Mouse (Mus musculus): ENCODE measurements around the gene Myl4. TPM values are rescaled to one million over a fixed set of nuclear protein-coding genes. Genes with fewer than 3 reads are reported as not detected.
A peak's percentile ranks its signal among the peaks of the same experiment; 100 is the strongest.

Myl4 gene
- polyA plus RNA-seq, 1 experiment = 3.4 TPM

GRCm38 (mm10) chr11:104572091-104572490, 21.6 kb downstream of the Myl4 start:
- no peak for TF ChIP-seq POLR2A (IDR thresholded peaks at IDR 0.05; ENCODE audit: borderline replicate concordance, extremely low read depth, insufficient read depth, insufficient read length, poor library complexity, severe bottlenecking)
- TF ChIP-seq CTCF (IDR thresholded peaks at IDR 0.05; ENCODE audit: borderline replicate concordance, extremely low read depth, insufficient read depth, insufficient read length) = no peak
- DNase-seq (ENCODE audit: low read depth) = no peak

- no peak for TF ChIP-seq POLR2A (IDR thresholded peaks at IDR 0.05; ENCODE audit: borderline replicate concordance, extremely low read depth, insufficient read depth, insufficient read length, poor library complexity, severe bottlenecking)
- TF ChIP-seq CTCF (IDR thresholded peaks at IDR 0.05; ENCODE audit: borderline replicate concordance, extremely low read depth, insufficient read depth, insufficient read length) = no peak
- no peak for DNase-seq (ENCODE audit: low read depth)
Observed at GRCm38 (mm10) chr11:104572566-104572965, 22.1 kb downstream of the Myl4 start.

GRCm38 (mm10) chr11:104576772-104577612, 26.5 kb downstream of the Myl4 start:
- DNase-seq (ENCODE audit: low read depth) = no peak
- TF ChIP-seq CTCF (IDR thresholded peaks at IDR 0.05; ENCODE audit: borderline replicate concordance, extremely low read depth, insufficient read depth, insufficient read length) = no peak
- no peak for TF ChIP-seq POLR2A (IDR thresholded peaks at IDR 0.05; ENCODE audit: borderline replicate concordance, extremely low read depth, insufficient read depth, insufficient read length, poor library complexity, severe bottlenecking)

GRCm38 (mm10) chr11:104578074-104578473, 27.6 kb downstream of the Myl4 start:
- TF ChIP-seq POLR2A (IDR thresholded peaks at IDR 0.05; ENCODE audit: borderline replicate concordance, extremely low read depth, insufficient read depth, insufficient read length, poor library complexity, severe bottlenecking) = no peak
- TF ChIP-seq CTCF (IDR thresholded peaks at IDR 0.05; ENCODE audit: borderline replicate concordance, extremely low read depth, insufficient read depth, insufficient read length) = no peak
- no peak for DNase-seq (ENCODE audit: low read depth)

GRCm38 (mm10) chr11:104579084-104579483, 28.6 kb downstream of the Myl4 start:
- TF ChIP-seq POLR2A (IDR thresholded peaks at IDR 0.05; ENCODE audit: borderline replicate concordance, extremely low read depth, insufficient read depth, insufficient read length, poor library complexity, severe bottlenecking) (no peak), CTCF (IDR thresholded peaks at IDR 0.05; ENCODE audit: borderline replicate concordance, extremely low read depth, insufficient read depth, insufficient read length) (no peak)

GRCm38 (mm10) chr11:104579575-104579974, 29.1 kb downstream of the Myl4 start:
- TF ChIP-seq CTCF (IDR thresholded peaks at IDR 0.05; ENCODE audit: borderline replicate concordance, extremely low read depth, insufficient read depth, insufficient read length) (no peak), POLR2A (IDR thresholded peaks at IDR 0.05; ENCODE audit: borderline replicate concordance, extremely low read depth, insufficient read depth, insufficient read length, poor library complexity, severe bottlenecking) (no peak)
- no peak for DNase-seq (ENCODE audit: low read depth)

More at GRCm38 (mm10) chr11:104579084-104579483, 28.6 kb downstream of the Myl4 start:
- DNase-seq (ENCODE audit: low read depth) = no peak

GRCm38 (mm10) chr11:104580091-104580490, 29.6 kb downstream of the Myl4 start:
- DNase-seq (ENCODE audit: low read depth) = peak; percentile 31
- TF ChIP-seq POLR2A (IDR thresholded peaks at IDR 0.05; ENCODE audit: borderline replicate concordance, extremely low read depth, insufficient read depth, insufficient read length, poor library complexity, severe bottlenecking) (no peak), CTCF (IDR thresholded peaks at IDR 0.05; ENCODE audit: borderline replicate concordance, extremely low read depth, insufficient read depth, insufficient read length) (no peak)

GRCm38 (mm10) chr11:104580606-104581005, 30.1 kb downstream of the Myl4 start:
- no peak for TF ChIP-seq CTCF (IDR thresholded peaks at IDR 0.05; ENCODE audit: borderline replicate concordance, extremely low read depth, insufficient read depth, insufficient read length)
- no peak for TF ChIP-seq POLR2A (IDR thresholded peaks at IDR 0.05; ENCODE audit: borderline replicate concordance, extremely low read depth, insufficient read depth, insufficient read length, poor library complexity, severe bottlenecking)
- no peak for DNase-seq (ENCODE audit: low read depth)

- TF ChIP-seq CTCF (IDR thresholded peaks at IDR 0.05; ENCODE audit: borderline replicate concordance, extremely low read depth, insufficient read depth, insufficient read length) = no peak
- no peak for TF ChIP-seq POLR2A (IDR thresholded peaks at IDR 0.05; ENCODE audit: borderline replicate concordance, extremely low read depth, insufficient read depth, insufficient read length, poor library complexity, severe bottlenecking)
- DNase-seq (ENCODE audit: low read depth) = peak; percentile 30
Observed at GRCm38 (mm10) chr11:104581446-104582307, 31.2 kb downstream of the Myl4 start.

- DNase-seq (ENCODE audit: low read depth) = no peak
- TF ChIP-seq CTCF (IDR thresholded peaks at IDR 0.05; ENCODE audit: borderline replicate concordance, extremely low read depth, insufficient read depth, insufficient read length) (no peak), POLR2A (IDR thresholded peaks at IDR 0.05; ENCODE audit: borderline replicate concordance, extremely low read depth, insufficient read depth, insufficient read length, poor library complexity, severe bottlenecking) (no peak)
Observed at GRCm38 (mm10) chr11:104582308-104582606, 31.8 kb downstream of the Myl4 start.

- TF ChIP-seq POLR2A (IDR thresholded peaks at IDR 0.05; ENCODE audit: borderline replicate concordance, extremely low read depth, insufficient read depth, insufficient read length, poor library complexity, severe bottlenecking) (no peak), CTCF (IDR thresholded peaks at IDR 0.05; ENCODE audit: borderline replicate concordance, extremely low read depth, insufficient read depth, insufficient read length) (no peak)
- no peak for DNase-seq (ENCODE audit: low read depth)
Observed at GRCm38 (mm10) chr11:104582630-104583364, 32.3 kb downstream of the Myl4 start.
